Mouse (Mus musculus) erythroblast, embryonic 14.5 days (primary cell): ENCODE results near the gene Ccdc126. TPM values are rescaled to one million over a fixed set of nuclear protein-coding genes. Genes with fewer than 3 reads are reported as not detected.

Experiments
- H3K27me3 ChIP-seq: 2 replicates; pipeline ENCODE4 v1.6.1; 2012; ENCODE audit warnings: inconsistent platforms; ENCODE audit not compliant: control insufficient read depth
- H3K36me3 ChIP-seq: 2 replicates; pipeline ENCODE4 v1.6.1; 2012; ENCODE audit warnings: mild to moderate bottlenecking, inconsistent platforms; ENCODE audit not compliant: control insufficient read depth
- H3K4me1 ChIP-seq: 2 replicates; pipeline ENCODE4 v1.6.1; 2012; ENCODE audit warnings: inconsistent platforms; ENCODE audit not compliant: control insufficient read depth
- H3K4me3 ChIP-seq: replicated peaks from 2 replicates; pipeline ENCODE3; 2012; ENCODE audit warnings: moderate library complexity, mild to moderate bottlenecking, inconsistent platforms
- H3K9me3 ChIP-seq: 2 replicates; pipeline ENCODE4 v1.6.1; 2012; ENCODE audit warnings: low read length, inconsistent platforms, mixed read lengths; ENCODE audit not compliant: control insufficient read depth
- GATA1 ChIP-seq: IDR thresholded peaks from 2 replicates; pipeline ENCODE4 v1.6.1; 2012; ENCODE audit warnings: low read length, inconsistent platforms, mixed read lengths
- TAL1 ChIP-seq: IDR thresholded peaks from 3 replicates; pipeline ENCODE4 v1.6.1; 2012; ENCODE audit warnings: low read length, inconsistent platforms, mixed read lengths
- polyA plus RNA-seq: library from polyadenylated mRNA; stranded (reverse); fragments of >175 nt; gene quantifications from 2 replicates; pipeline ENCODE4 v1.2.3, GENCODE M21; 2012

Ccdc126 gene
- polyA plus RNA-seq, 1 experiment, result not detected

- H3K4me1 ChIP-seq, result peaks cover 32% of the 10 kb centered on the region
- H3K9me3 ChIP-seq, result no peaks in the 10 kb centered on the region
- no peaks in the 10 kb centered on the region for H3K27me3 ChIP-seq
- H3K36me3 ChIP-seq, result peaks cover 3% of the 10 kb centered on the region
- TF ChIP-seq GATA1 (no peak), TAL1 (peak; percentile 18; the same call in 1 of the 3 replicates)
- H3K4me3 ChIP-seq, result no peak overlapping the region
These were observed 53.6 kb downstream of the Ccdc126 start for GRCm38 (mm10) chr6:49372705-49373104.

- Histone ChIP-seq H3K27me3 (no peaks in the 10 kb centered on the region), H3K9me3 (no peaks in the 10 kb centered on the region), H3K4me3 (no peak overlapping the region), H3K4me1 (peaks cover 26% of the 10 kb centered on the region), H3K36me3 (peaks cover 6% of the 10 kb centered on the region)
- no peak for TF ChIP-seq TAL1
- TF ChIP-seq GATA1, result no peak
These were observed 54.9 kb downstream of the Ccdc126 start for GRCm38 (mm10) chr6:49373943-49374342.

GRCm38 (mm10) chr6:49378328-49378727, 59.3 kb downstream of the Ccdc126 start:
- Histone ChIP-seq H3K4me3 (no peak overlapping the region), H3K27me3 (no peaks in the 10 kb centered on the region), H3K36me3 (peaks cover 24% of the 10 kb centered on the region), H3K9me3 (no peaks in the 10 kb centered on the region), H3K4me1 (peaks cover 10% of the 10 kb centered on the region)
- no peak for TF ChIP-seq GATA1
- no peak for TF ChIP-seq TAL1

Other genes starting within 250 kb of the Ccdc126 start
- gene Malsu1, start 245.5 kb upstream of the Ccdc126 start, polyA plus RNA-seq, result 2.9 and 4.5 TPM in 2 replicates
- gene Igf2bp3, start 104.3 kb upstream of the Ccdc126 start, polyA plus RNA-seq, result 0.48 and 0.58 TPM in 2 replicates
- 2.1 and 2.7 TPM in 2 replicates for gene Tra2a, start 55.2 kb upstream of the Ccdc126 start, polyA plus RNA-seq
- gene Fam221a, start 48.5 kb downstream of the Ccdc126 start, polyA plus RNA-seq, result 0.10 and 0.17 TPM in 2 replicates
- gene Stk31, start 76.3 kb downstream of the Ccdc126 start, polyA plus RNA-seq, result not detected in 2 replicates